Mouse (Mus musculus): ENCODE measurements around the gene App.
A peak's percentile ranks its signal among the peaks of the same experiment; 100 is the strongest.

The App gene

DNA sequence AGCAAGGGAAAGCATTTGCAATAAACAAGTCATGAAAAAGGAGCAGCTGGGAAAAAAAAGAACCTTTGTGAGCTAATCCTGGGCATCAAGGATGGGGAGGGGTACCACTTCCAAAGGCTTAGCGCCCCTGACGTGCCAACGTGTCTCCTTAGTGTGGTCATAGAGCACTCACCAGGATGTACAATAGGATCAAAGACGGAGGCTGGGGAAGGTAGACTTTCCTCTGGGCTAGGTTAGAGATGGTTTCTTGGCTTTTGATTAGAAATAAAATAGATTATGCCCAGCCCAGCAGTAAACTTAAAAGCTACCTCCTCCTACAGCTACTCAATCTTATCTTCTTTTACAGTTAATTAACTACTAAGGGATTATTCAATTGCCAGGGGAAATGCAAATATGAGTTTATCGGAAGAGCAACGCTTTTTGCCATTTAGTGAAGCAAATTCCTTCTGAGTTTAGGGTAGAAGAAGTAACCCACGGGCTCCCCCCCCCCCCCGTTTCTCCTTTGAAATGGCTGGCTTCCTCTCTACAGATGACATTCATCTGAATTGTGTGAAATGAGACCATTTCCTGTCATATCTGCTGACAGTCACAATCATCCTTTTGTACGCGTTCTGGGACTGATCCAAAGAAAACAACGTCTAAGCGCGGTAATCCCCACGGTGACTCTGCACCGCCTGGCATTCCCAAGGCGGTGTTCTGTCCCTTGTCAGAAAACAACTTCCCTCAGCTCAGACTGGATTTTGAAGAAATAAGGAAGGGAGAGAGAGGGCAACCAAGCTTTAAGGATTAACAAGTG, 201.8 kb downstream of the App start:
- DNase-seq = peak in 1 of 2 experiments; percentile 18

- no peak for DNase-seq
Observed at GRCm38 (mm10) chr16:84969026-84969425, 204.5 kb downstream of the App start.

GRCm38 (mm10) chr16:84966983-84967382, 206.6 kb downstream of the App start:
- DNase-seq = no peak

DNA sequence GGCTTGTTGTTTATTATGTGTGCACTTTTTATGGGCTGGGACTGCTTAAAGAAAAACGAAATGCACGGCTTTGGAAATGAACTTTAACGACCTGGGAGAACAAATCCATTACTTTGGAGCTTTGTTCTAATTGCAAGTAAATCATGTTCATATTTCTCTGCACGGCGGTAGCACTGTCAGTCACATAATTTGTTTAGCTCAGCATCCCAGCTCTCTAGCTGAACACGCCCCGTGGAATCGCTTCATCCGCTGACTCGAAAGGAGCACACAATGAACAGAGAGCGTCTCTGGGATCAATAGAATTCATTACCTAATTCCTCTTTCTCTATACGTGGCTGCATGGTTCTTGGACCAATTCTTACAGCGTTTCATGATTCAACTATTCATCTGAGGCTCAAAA, 207.5 kb downstream of the App start:
- no peak for DNase-seq

DNA sequence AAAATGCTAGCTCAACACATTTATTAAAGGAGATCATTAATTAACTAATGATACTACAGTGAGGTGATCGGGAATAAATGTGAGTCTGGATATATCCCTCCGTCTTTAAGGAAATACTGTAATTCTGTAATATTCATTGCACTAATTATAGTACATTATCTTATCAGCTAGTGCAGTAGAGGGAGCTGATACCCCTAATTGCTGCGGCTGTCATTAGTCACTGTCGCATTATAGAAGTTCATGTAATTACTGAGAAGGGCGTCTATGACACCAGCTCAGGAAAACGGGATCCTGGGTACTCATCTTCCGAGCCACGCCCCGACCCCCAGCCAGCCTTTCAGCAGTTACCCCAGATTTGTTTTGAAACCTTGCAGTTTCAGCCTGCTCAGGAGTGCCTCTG, 209.6 kb downstream of the App start:
- no peak for DNase-seq

GRCm38 (mm10) chr16:84963527-84963926, 210.0 kb downstream of the App start:
- DNase-seq = no peak

DNA sequence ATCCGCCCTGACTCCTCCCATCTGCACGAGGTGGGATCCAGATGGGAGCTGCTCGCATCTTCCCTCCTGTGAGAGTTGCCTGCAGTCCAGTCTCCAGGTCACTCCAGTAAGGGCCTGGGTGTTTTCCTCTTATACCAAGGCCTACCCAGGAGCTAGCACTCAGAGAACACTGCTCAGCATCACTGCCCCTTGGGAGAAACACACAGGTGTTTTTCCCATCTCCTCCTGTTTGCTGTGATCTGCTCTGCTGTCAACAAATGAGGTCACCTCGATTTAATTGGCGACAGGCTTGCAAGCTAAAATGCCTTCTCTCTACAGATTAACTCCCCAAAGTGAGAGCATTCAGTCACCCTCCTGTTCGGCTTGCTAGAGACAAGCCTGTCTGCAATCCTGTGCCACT, 216.3 kb downstream of the App start:
- DNase-seq = no peak

DNA sequence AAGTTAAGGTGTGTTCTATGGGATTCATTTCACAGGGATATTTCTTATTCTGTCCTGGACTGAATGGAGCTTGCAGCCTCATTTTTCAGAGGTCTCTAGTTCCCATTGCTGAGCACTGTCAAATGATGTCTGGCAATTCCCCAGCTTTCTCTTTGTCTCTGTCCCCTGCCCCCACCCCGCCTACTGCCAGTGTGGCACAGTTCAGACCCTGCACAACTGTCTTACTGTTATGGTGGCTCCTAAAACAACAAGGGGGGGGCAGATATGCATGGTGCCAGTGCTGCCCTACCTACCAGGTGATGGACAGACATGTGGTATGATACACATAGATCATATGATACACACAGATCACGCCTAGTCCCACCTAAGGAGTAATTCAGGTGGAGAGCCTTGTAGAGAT, 216.9 kb downstream of the App start:
- DNase-seq = no peak

- no peak for DNase-seq
Observed at GRCm38 (mm10) chr16:84955840-84956239, 217.7 kb downstream of the App start.

GRCm38 (mm10) chr16:84955204-84955839, 218.2 kb downstream of the App start:
- peak; percentile 92 to 93 for DNase-seq

GRCm38 (mm10) chr16:84931024-84931423, 242.5 kb downstream of the App start:
- DNase-seq = no peak

DNA sequence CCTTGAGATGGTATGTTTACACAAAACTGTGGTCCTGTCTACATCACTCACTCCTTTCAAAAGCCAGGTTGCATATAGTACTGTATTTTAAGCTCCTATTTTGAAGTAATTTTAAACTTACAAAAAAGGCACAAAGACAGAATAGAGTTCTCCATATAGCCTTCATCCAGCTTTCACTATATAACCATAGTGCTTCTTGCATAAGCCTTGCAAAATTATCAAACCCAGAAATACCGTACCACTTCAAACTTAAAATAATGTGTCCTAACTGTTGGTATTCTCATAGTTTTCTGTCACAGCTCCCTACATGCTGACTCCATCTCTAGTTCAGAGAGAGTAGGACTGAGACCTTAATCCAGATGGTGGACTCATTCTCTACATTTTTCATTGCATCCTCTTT, 245.7 kb downstream of the App start:
- DNase-seq = no peak

DNA sequence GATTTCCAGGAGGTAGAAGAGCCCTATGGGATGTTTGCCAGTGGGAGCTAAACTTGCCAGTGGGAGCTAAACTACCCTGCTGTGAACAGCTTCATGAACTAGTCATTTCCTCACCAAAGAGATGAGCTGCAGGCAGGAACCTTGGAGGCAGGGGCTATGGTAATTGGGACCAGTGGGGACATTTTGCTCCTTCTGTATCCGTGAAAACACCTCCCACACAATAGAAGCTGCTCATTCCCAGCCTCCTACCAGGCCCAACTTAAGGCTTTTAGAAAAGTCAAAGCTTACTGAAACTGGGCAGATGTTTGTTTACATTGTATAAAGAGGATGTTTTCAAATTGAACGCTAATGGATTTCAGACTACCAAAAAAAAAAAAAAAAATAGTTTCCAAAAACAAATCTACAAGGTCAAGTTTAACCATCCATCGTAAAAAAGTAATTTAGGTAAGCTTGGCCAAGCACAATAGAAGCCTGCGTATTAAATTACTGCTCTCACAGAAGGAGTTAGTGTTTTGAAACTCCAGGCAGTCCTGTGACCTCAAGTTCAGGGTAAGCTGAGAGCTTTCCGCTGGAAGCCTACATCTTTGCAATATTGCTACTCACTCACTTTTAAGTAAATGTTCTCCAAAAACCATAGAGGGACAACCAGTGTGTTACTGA, 253.8 kb downstream of the App start:
- DNase-seq = peak; percentile 6 to 14

GRCm38 (mm10) chr16:84919087-84919486, 254.5 kb downstream of the App start:
- DNase-seq = no peak

GRCm38 (mm10) chr16:84916772-84917171, 256.8 kb downstream of the App start:
- DNase-seq = no peak

GRCm38 (mm10) chr16:84911477-84912165, 261.9 kb downstream of the App start:
- no peak for DNase-seq

GRCm38 (mm10) chr16:84902995-84903394, 270.6 kb downstream of the App start:
- no peak for DNase-seq
